Mouse (Mus musculus): ENCODE data around the gene Xkr8. TPM values are rescaled to one million over a fixed set of nuclear protein-coding genes. Genes with fewer than 3 reads are reported as not detected.

Xkr8 gene
- 4.8 and 5.8 TPM in 2 replicates for total RNA-seq (2023)

GRCm38 (mm10) chr4:132732148-132732684, at the start of gene Xkr8:
Xkr8 (minus strand) TSS chr4:132732546.

GRCm38 (mm10) chr4:132767914-132768876, 35.8 kb upstream of the Xkr8 start, which contains the start of gene Rpa2:
Rpa2 (plus strand) TSS chr4:132768332.

DNA sequence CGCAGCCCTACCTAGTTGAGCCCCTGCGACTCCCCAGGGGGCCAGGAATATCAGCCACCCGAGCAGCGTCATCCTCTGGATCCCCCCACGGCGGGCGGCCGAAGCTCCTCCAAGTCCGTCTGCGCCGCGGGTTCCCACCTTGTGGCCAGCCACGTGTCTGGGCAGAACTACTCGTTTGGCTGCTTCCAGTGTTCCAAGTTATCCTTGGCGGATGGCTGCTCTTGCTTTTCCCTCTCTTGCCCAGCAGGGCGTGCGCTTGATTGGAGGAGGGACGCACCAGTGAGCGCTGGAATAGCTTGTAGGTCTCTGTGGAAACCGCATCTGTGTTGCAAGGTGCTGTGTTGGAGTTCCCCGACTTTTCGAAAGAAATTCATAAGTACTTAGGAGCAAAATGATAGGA, 24.6 kb upstream of the Xkr8 start, which contains the start of gene Smpdl3b:
Gene Smpdl3b (minus strand): TSS at position 279 of the 400 bp plus-strand sequence.

Other genes starting within 250 kb of the Xkr8 start
- gene Sesn2, start 222.0 kb downstream of the Xkr8 start, total RNA-seq (2023), result 74.6 and 86.3 TPM in 2 replicates
- gene Atpif1, start 198.9 kb downstream of the Xkr8 start, total RNA-seq (2023), result 105 and 117 TPM in 2 replicates
- 63.2 and 65.5 TPM in 2 replicates for gene Dnajc8, start 197.0 kb downstream of the Xkr8 start, total RNA-seq (2023)
- gene Ptafr, start 168.5 kb downstream of the Xkr8 start, total RNA-seq (2023), result 134 and 153 TPM in 2 replicates
- gene Eya3, start 93.6 kb downstream of the Xkr8 start, total RNA-seq (2023), result 27.0 and 27.7 TPM in 2 replicates
- 1.1 and 1.6 TPM in 2 replicates for gene Smpdl3b, start 24.7 kb upstream of the Xkr8 start, total RNA-seq (2023)
- gene Rpa2, start 35.8 kb upstream of the Xkr8 start, total RNA-seq (2023), result 37.6 and 41.8 TPM in 2 replicates
- gene Themis2, start 63.8 kb upstream of the Xkr8 start, total RNA-seq (2023), result 265 and 299 TPM in 2 replicates
- 18.8 and 20.5 TPM in 2 replicates for gene Ppp1r8, start 110.6 kb upstream of the Xkr8 start, total RNA-seq (2023)
- gene Stx12, start 152.0 kb upstream of the Xkr8 start, total RNA-seq (2023), result 13.5 and 17.1 TPM in 2 replicates
- gene Fam76a, start 190.0 kb upstream of the Xkr8 start, total RNA-seq (2023), result 28.4 and 35.9 TPM in 2 replicates
- 308 and 313 TPM in 2 replicates for gene Fgr, start 241.5 kb upstream of the Xkr8 start, total RNA-seq (2023)

All from neutrophil, adult 65 days (primary cell).